Mouse (Mus musculus): Measurements from ENCODE around the gene Zcchc14. TPM values are rescaled to one million over a fixed set of nuclear protein-coding genes. Genes with fewer than 3 reads are reported as not detected.

The Zcchc14 gene
- polyA plus RNA-seq, 1 experiment from 2014 or later, result 3.6 TPM

DNA sequence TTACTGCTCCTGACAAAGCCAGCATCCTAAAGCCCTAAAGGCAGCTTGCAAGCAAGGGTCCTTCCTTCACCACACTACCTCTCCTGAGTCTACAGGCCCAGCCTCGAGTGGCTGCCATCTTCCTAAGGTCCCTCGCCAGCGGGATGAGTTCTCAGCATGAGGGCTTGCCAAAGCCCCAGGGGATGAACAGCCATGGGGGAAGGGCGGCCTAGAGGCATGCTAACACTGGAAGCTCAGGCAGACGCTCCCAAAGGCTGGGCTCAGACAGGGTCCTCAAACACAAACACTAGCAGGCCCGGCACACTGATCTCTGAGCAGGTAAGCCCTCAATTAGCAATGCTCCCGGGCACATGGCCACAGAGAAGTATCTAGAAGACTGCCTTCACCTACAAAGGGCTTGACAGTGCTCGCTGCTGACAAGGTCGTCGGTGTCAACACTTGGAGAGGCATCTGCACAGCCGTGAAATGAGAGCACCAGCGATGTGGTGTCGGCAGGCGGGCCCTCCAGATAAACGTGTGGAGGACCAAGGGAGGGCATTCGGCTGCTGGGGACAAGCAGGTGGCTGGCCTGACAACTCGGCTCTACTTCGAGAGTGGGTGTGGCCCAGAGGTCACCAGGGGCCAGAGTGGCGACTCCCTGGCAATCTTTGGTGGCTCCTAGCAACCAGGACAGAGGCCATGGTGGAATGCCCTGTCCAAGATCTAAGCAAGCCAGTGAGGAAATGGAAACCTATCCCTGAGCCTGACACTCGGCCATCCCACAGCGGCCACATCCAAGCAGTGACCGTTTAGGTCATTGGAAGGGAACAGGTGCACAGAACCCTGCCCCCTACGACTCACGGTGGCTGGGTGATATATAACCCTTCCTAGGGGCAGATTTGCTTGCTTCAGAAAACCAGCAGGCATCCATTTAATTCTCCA is 101.4 kb downstream of the Zcchc14 start:
- Histone ChIP-seq H3K4me3 (ENCODE audit: inconsistent target) (no peak overlapping the region), H3K36me3 (ENCODE audit: inconsistent target) (no peaks in the 10 kb centered on the region; the same call in 1 of the 2 replicates), H3K79me2 (ENCODE audit: inconsistent target) (no peaks in the 10 kb centered on the region), H3K27ac (no peak overlapping the region)
- 93% methylated on average over 23 of the region's 24 CpGs for WGBS (ENCODE audit: missing documents)

DNA sequence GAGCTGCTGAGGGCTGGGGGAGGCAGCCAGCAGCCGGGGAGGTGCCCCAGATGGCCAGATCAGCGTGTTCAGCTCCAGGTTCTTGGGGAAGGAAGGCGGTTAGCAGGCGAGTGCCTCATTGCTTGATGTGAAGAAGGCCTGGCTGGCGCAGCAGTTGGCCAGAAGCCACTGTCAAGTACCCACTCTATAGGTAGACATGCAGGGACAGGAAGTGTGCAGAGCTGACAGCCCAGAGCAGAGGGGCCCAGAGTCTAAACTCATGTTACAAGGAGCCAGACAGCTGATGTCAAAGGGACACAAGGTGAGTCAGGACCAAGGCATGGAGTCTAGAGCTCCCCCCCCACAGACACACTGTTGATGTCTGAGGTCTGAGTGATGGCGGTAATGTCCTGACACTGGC is 102.6 kb downstream of the Zcchc14 start:
- 85% methylated on average over 5 of the region's 6 CpGs for WGBS (ENCODE audit: missing documents)
- no peaks in the 10 kb centered on the region; the same call in 1 of the 2 replicates for H3K36me3 ChIP-seq (ENCODE audit: inconsistent target)

More for the DNA sequence above, 102.6 kb downstream of the Zcchc14 start:
- Histone ChIP-seq H3K79me2 (ENCODE audit: inconsistent target) (no peaks in the 10 kb centered on the region), H3K27ac (no peak overlapping the region), H3K4me3 (ENCODE audit: inconsistent target) (no peak overlapping the region)

Other genes with a start within 250 kb of the Zcchc14 start
- not detected in 3 replicates for gene 1700018B08Rik, start 108.6 kb downstream of the Zcchc14 start, polyA plus RNA-seq (2018)
- 3.7 to 7.2 TPM (median 6.6 TPM) in 3 replicates for gene Fbxo31, start 74.1 kb downstream of the Zcchc14 start, polyA plus RNA-seq (2018)
- 97.3 to 168 TPM (median 103 TPM) in 3 replicates for gene Map1lc3b, start 62.5 kb downstream of the Zcchc14 start, polyA plus RNA-seq (2018)
- 0.26 TPM in 1 of 3 replicates, not detected in the others for gene Jph3, start 76.7 kb upstream of the Zcchc14 start, polyA plus RNA-seq (2018)
- gene Klhdc4, start 176.7 kb upstream of the Zcchc14 start, polyA plus RNA-seq (2018), result 18.7 to 27.6 TPM (median 19.1 TPM) in 3 replicates